8 mouse cellular contexts compared by ENCODE assay signal in genomic region chr6:71831581-71831960, GRCm38 (mm10). TPM values are rescaled to one million over a fixed set of nuclear protein-coding genes. Genes with fewer than 3 reads are reported as not detected.
DNase-seq lines count a peak whose midpoint lies in the region; ATAC-seq lines count a peak whose summit lies in the region.

No protein-coding gene starts in this region.

- peak overlapping the region; percentile 83 for H3K27ac ChIP-seq in brown adipose tissue, adult 24 weeks (replicated peaks; ENCODE audit: low read depth, low read length)
- H3K27ac ChIP-seq in heart, embryonic 13.5 days (replicated peaks) = peak overlapping the region; percentile 96
- peak overlapping the region; percentile 97 for H3K27ac ChIP-seq in liver, embryonic 12.5 days
- H3K27ac ChIP-seq in stomach, embryonic 15.5 days = peak overlapping the region; percentile 92

- WGBS in heart, embryonic 13.5 days = 0% methylated on average over 21 of the region's 21 CpGs
- WGBS in liver, embryonic 12.5 days (ENCODE audit: insufficient replicate concordance) = under 1% methylated on average over 21 of the region's 21 CpGs
- WGBS in stomach, embryonic 15.5 days = under 1% methylated on average over 21 of the region's 21 CpGs

- peak overlapping the region; percentile 81 for H3K4me2 ChIP-seq in heart, embryonic 13.5 days
- peak overlapping the region; percentile 80 for H3K4me2 ChIP-seq in liver, embryonic 12.5 days
- H3K4me2 ChIP-seq in stomach, embryonic 15.5 days = peak overlapping the region; percentile 64

- H3K4me1 ChIP-seq in brown adipose tissue, adult 24 weeks (ENCODE audit: control insufficient read depth, insufficient read depth, insufficient read length, low read length) = 0 out of 2 replicates have a peak, but pooled peaks cover 2% of the 10 kb centered on the region
- H3K4me1 ChIP-seq in heart, embryonic 13.5 days = peaks cover 15% of the 10 kb centered on the region
- H3K4me1 ChIP-seq in liver, embryonic 12.5 days = peaks cover 34% of the 10 kb centered on the region
- peaks cover 4% of the 10 kb centered on the region for H3K4me1 ChIP-seq in stomach, embryonic 15.5 days

- peak; percentile 97 for DNase-seq in CD4-positive, CD25-positive, alpha-beta regulatory T cell, adult 2 months (ENCODE audit: low read depth, low spot score)
- peak; percentile 75 for DNase-seq in fat pad, adult 2 months (ENCODE audit: extremely low read depth, low read depth, low spot score)
- peak; percentile 97 for DNase-seq in kidney, postnatal 10 days
- peak; percentile 92 to 94 for DNase-seq in natural killer cell, adult 2 months (ENCODE audit: low spot score in 2 of 2)

- no peaks in the 10 kb centered on the region for H3K9me3 ChIP-seq in heart, embryonic 13.5 days
- H3K9me3 ChIP-seq in liver, embryonic 12.5 days (replicated peaks) = no peaks in the 10 kb centered on the region
- no peaks in the 10 kb centered on the region for H3K9me3 ChIP-seq in stomach, embryonic 15.5 days

- peaks cover 26% of the 10 kb centered on the region for H3K36me3 ChIP-seq in heart, embryonic 13.5 days
- H3K36me3 ChIP-seq in liver, embryonic 12.5 days = peaks cover 31% of the 10 kb centered on the region
- no peaks in the 10 kb centered on the region for H3K36me3 ChIP-seq in stomach, embryonic 15.5 days

- ATAC-seq in heart, embryonic 13.5 days (ENCODE audit: extremely low read depth, insufficient number of reproducible peaks, low FRiP score, low TSS enrichment) = peak; percentile 97
- ATAC-seq in liver, embryonic 12.5 days = peak; percentile 97
- peak; percentile 99 for ATAC-seq in stomach, embryonic 15.5 days (ENCODE audit: insufficient read depth, low FRiP score, low read depth)

- H3K4me3 ChIP-seq in brown adipose tissue, adult 24 weeks (ENCODE audit: insufficient read depth, low read depth, low read length) = peak overlapping the region; percentile 83
- peak overlapping the region; percentile 88 for H3K4me3 ChIP-seq in heart, embryonic 13.5 days
- H3K4me3 ChIP-seq in liver, embryonic 12.5 days = peak overlapping the region; percentile 88
- H3K4me3 ChIP-seq in stomach, embryonic 15.5 days (replicated peaks) = peak overlapping the region; percentile 70

- H3K27me3 ChIP-seq in heart, embryonic 13.5 days (replicated peaks) = no peaks in the 10 kb centered on the region
- H3K27me3 ChIP-seq in liver, embryonic 12.5 days (replicated peaks) = peaks cover 4% of the 10 kb centered on the region; the same call in 1 of the 2 replicates
- H3K27me3 ChIP-seq in stomach, embryonic 15.5 days (replicated peaks) = no peaks in the 10 kb centered on the region

- H3K9ac ChIP-seq in heart, embryonic 13.5 days = peak overlapping the region; percentile 93
- H3K9ac ChIP-seq in liver, embryonic 12.5 days = peak overlapping the region; percentile 91
- peak overlapping the region; percentile 53 for H3K9ac ChIP-seq in stomach, embryonic 15.5 days

RNA-seq across cellular contexts. Expression of gene Immt, which starts 0.4 kb away (rescaled TPM):
- polyA plus RNA-seq in brown adipose tissue, adult 24 weeks (2012; ENCODE audit: insufficient read depth, insufficient read length, missing spikeins) = 660 and 701 TPM in 2 replicates
- polyA plus RNA-seq in heart, embryonic 13.5 days (2015; fragmentation: Nextera tagmentation; extraction: Ambion mirVana) = 276 and 320 TPM in 2 replicates
- polyA plus RNA-seq in liver, embryonic 12.5 days (2016; fragmentation: Nextera tagmentation; extraction: Ambion mirVana) = 156 and 176 TPM in 2 replicates
- polyA plus RNA-seq in stomach, embryonic 15.5 days (2015; fragmentation: Nextera tagmentation; extraction: Ambion mirVana) = 178 and 191 TPM in 2 replicates

RNA-seq across cellular contexts. Expression of gene Mrpl35, which starts 4.8 kb away (rescaled TPM):
- 94.4 and 122 TPM in 2 replicates for polyA plus RNA-seq in brown adipose tissue, adult 24 weeks (2012; ENCODE audit: insufficient read depth, insufficient read length, missing spikeins)
- polyA plus RNA-seq in heart, embryonic 13.5 days (2015; fragmentation: Nextera tagmentation; extraction: Ambion mirVana) = 53.1 and 60.9 TPM in 2 replicates
- polyA plus RNA-seq in liver, embryonic 12.5 days (2016; fragmentation: Nextera tagmentation; extraction: Ambion mirVana) = 81.6 and 82.7 TPM in 2 replicates
- polyA plus RNA-seq in stomach, embryonic 15.5 days (2015; fragmentation: Nextera tagmentation; extraction: Ambion mirVana) = 63.3 and 66.1 TPM in 2 replicates

Comparison
In these comparisons a context has a peak if more than half of its experiments do, and no peak if none do; other contexts are left out.
1. Peak in every context shown above with its lines: DNase-seq, ATAC-seq, H3K4me3 ChIP-seq and H3K27ac ChIP-seq.